Mouse (Mus musculus) granulocyte monocyte progenitor cell, adult 5-6 weeks (primary cell): Measurements from ENCODE around the gene Gm20509. TPM values are rescaled to one million over a fixed set of nuclear protein-coding genes. Genes with fewer than 3 reads are reported as not detected.
A peak's percentile ranks its signal among the peaks of the same experiment; 100 is the strongest.
"Not testable (repeated sequence)": the region's sequence is repeated elsewhere in the genome, so short reads cannot be mapped to it uniquely, and the experiment has no call there.

Experiments
- ATAC-seq: replicated peaks from 2 replicates; pipeline ENCODE4 v1.8.0; 2016; ENCODE audit warnings: mild to moderate bottlenecking, moderate TSS enrichment, inconsistent platforms; ENCODE audit not compliant: poor library complexity, severe bottlenecking
- total RNA-seq, 2 experiments: library from RNA; stranded (forward) in 1 of 2; stranded (reverse) in 1 of 2; fragments of 200-712, 200-1000 nt in 1 of 2; fragments of >200 nt in 1 of 2; fragmentation: Nextera tagmentation in 1 of 2; gene quantifications; 2 replicates each; pipeline ENCODE4 v1.2.3; 2014 to 2017

Gene Gm20509
- total RNA-seq, 2 experiments from 2014 or later = not detected

GRCm38 (mm10) chr9:73094580-73094979, 7.7 kb upstream of the Gm20509 start:
- ATAC-seq = no peak

- ATAC-seq = no peak
These were observed 4.4 kb upstream of the Gm20509 start for GRCm38 (mm10) chr9:73097898-73098297.

- no peak for ATAC-seq
These were observed 734 bp upstream of the Gm20509 start, which contains the start of gene Khdc3 for GRCm38 (mm10) chr9:73101536-73101935. Khdc3 (plus strand) TSS chr9:73101836.

- ATAC-seq = peak; percentile 59
These were observed 1.0 kb downstream of the Gm20509 start for GRCm38 (mm10) chr9:73103159-73103879.

- ATAC-seq = no peak
These were observed 1.6 kb downstream of the Gm20509 start for GRCm38 (mm10) chr9:73103880-73104198.

- no peak for ATAC-seq
These were observed 2.9 kb downstream of the Gm20509 start for GRCm38 (mm10) chr9:73105141-73105540.

GRCm38 (mm10) chr9:73105771-73106170, 3.5 kb downstream of the Gm20509 start:
- ATAC-seq = no peak

GRCm38 (mm10) chr9:73112919-73113906, 10.9 kb downstream of the Gm20509 start, which contains the start of gene Rsl24d1:
Rsl24d1 (plus strand) TSS chr9:73113426.
- ATAC-seq = peak; percentile 96

GRCm38 (mm10) chr9:73116704-73117103, 14.4 kb downstream of the Gm20509 start:
- ATAC-seq = not testable (repeated sequence)

GRCm38 (mm10) chr9:73118012-73118411, 15.7 kb downstream of the Gm20509 start:
- no peak for ATAC-seq

GRCm38 (mm10) chr9:73121735-73122134, 19.5 kb downstream of the Gm20509 start:
- peak; percentile 41 for ATAC-seq

- peak; percentile 73 for ATAC-seq
These were observed 22.8 kb downstream of the Gm20509 start for GRCm38 (mm10) chr9:73125043-73125570.

- peak; percentile 60 for ATAC-seq
These were observed 25.2 kb downstream of the Gm20509 start for GRCm38 (mm10) chr9:73127457-73127856.

- ATAC-seq = no peak
These were observed 27.6 kb downstream of the Gm20509 start for GRCm38 (mm10) chr9:73129875-73130274.

GRCm38 (mm10) chr9:73130529-73130928, 28.3 kb downstream of the Gm20509 start:
- 0 out of 2 replicates have a peak, but pooled peaks have one; percentile 13 for ATAC-seq

GRCm38 (mm10) chr9:73137341-73137886, 35.1 kb downstream of the Gm20509 start:
- no peak for ATAC-seq

GRCm38 (mm10) chr9:73154347-73154746, 52.1 kb downstream of the Gm20509 start:
- no peak for ATAC-seq

- ATAC-seq = peak; percentile 93
These were observed 55.7 kb downstream of the Gm20509 start for GRCm38 (mm10) chr9:73157968-73158367.

GRCm38 (mm10) chr9:73159265-73159664, 57.0 kb downstream of the Gm20509 start:
- ATAC-seq = no peak

- ATAC-seq = peak; percentile 61
These were observed 60.5 kb downstream of the Gm20509 start for GRCm38 (mm10) chr9:73162571-73163333.
